In genomic region chr10:119142307-119142706, GRCm38 (mm10) we compare ENCODE assay signal across 17 mouse cellular contexts.
DNase-seq lines count a peak whose midpoint lies in the region; ATAC-seq lines count a peak whose summit lies in the region.
"Had no signal": no experiment of that assay in that cellular context is flagged by ENCODE, and none has a peak within 500 bp of the region (broad histone marks: within the 10 kb centered on the region; RNA-seq: fewer than 3 reads in every experiment).

No protein-coding gene starts in this region.

- peak; percentile 71 for ATAC-seq in activated CD4-positive, CD25-positive, alpha-beta regulatory T cell, adult 4 months
- ATAC-seq: hindbrain, embryonic 16.5 days had no signal

- DNase-seq in layer of hippocampus, adult 11-12 months (ENCODE audit: low spot score): peak; percentile 7
- no peak for DNase-seq in layer of hippocampus, adult 9-10 months (ENCODE audit: low spot score)
- peak; percentile 28 for DNase-seq in 416B (ENCODE audit: low read depth)
- DNase-seq in left cerebral cortex, postnatal 25 days (ENCODE audit: low spot score in 2 of 2): peak; percentile 35 to 79
- DNase-seq in urinary bladder, adult 18-20 months (ENCODE audit: low spot score in 2 of 2): no peak
- no peak for DNase-seq in thymus, postnatal 14 days
- DNase-seq: B cell, adult 2 months; cerebellum, postnatal 10 days; heart, postnatal 4 days; kidney, adult 18-20 months; kidney, postnatal 14 days; liver; lung, adult 2 months; retina, postnatal 1 day; thymus, postnatal 25 days had no signal

- intact Hi-C loops in left cerebral cortex, postnatal 25 days (cut with DNase I): no loop called here

Comparison
In these comparisons a context has a peak if more than half of its experiments do, and no peak if none do; other contexts are left out.
1. DNase-seq: peak in layer of hippocampus, adult 11-12 months (single experiment), 416B (single experiment) and left cerebral cortex, postnatal 25 days (2 of 2); none in layer of hippocampus, adult 9-10 months (single experiment), urinary bladder, adult 18-20 months (0 of 2) and thymus, postnatal 14 days (single experiment).